Mouse (Mus musculus) stomach, embryonic 16.5 days (tissue): ENCODE measurements around the gene Flnb. TPM values are rescaled to one million over a fixed set of nuclear protein-coding genes. Genes with fewer than 3 reads are reported as not detected.
A peak's percentile ranks its signal among the peaks of the same experiment; 100 is the strongest.

Experiments used
- ATAC-seq: fragments of 200-750 bp; cut with Nextera tagmentation; 2 replicates; pipeline ENCODE4 v1.8.0; 2017; ENCODE audit warnings: moderate number of reproducible peaks, moderate TSS enrichment; ENCODE audit not compliant: insufficient read depth, low FRiP score
- H3K27ac ChIP-seq: fragments of 300-500 bp; sonication (generic); 2 replicates; pipeline ENCODE4 v1.5.1; 2014; ENCODE audit warnings: low read length
- H3K27me3 ChIP-seq: fragments of 300-500 bp; sonication (generic); 2 replicates; pipeline ENCODE4 v1.6.1; 2014; ENCODE audit warnings: low read length, control low read depth, mixed read lengths; ENCODE audit not compliant: control insufficient read depth, insufficient read depth
- H3K36me3 ChIP-seq: fragments of 300-500 bp; sonication (generic); 2 replicates; pipeline ENCODE4 v1.6.1; 2014; ENCODE audit warnings: low read length; ENCODE audit not compliant: control insufficient read depth, insufficient read depth
- H3K4me1 ChIP-seq: fragments of 300-500 bp; sonication (generic); 2 replicates; pipeline ENCODE4 v1.6.1; 2014; ENCODE audit warnings: low read length, control low read depth, mixed read lengths; ENCODE audit not compliant: control insufficient read depth, insufficient read depth
- H3K4me2 ChIP-seq: fragments of 300-500 bp; sonication (generic); 2 replicates; pipeline ENCODE4 v1.6.1; 2014; ENCODE audit warnings: low read depth, low read length, mixed read lengths
- H3K4me3 ChIP-seq: fragments of 300-500 bp; sonication (generic); replicated peaks from 2 replicates; pipeline ENCODE4 v1.5.1; 2014; ENCODE audit warnings: mild to moderate bottlenecking, low read length
- H3K9ac ChIP-seq: fragments of 300-500 bp; sonication (generic); 2 replicates; pipeline ENCODE4 v1.6.1; 2014; ENCODE audit warnings: low read length
- H3K9me3 ChIP-seq: fragments of 300-500 bp; sonication (generic); replicated peaks from 2 replicates; pipeline ENCODE4 v1.6.1; 2016; ENCODE audit warnings: low read length, control low read depth; ENCODE audit not compliant: control insufficient read depth
- WGBS: fragments of 180-500 bp; shearing (Covaris S2); extraction: QIAGEN DNeasy Blood & Tissue Kit; methylation state at CpG from one replicate; pipeline ENCODE4 v1.1.7; 2014; 5-methylcytosine and 5-hydroxymethylcytosine counted together
- polyA plus RNA-seq: library from polyadenylated mRNA; unstranded; fragments of >200 nt; fragmentation: Nextera tagmentation; extraction: Ambion mirVana; gene quantifications from 2 replicates; pipeline ENCODE4 v1.2.1, GENCODE M21; 2015

The Flnb gene
- polyA plus RNA-seq, 1 experiment from 2014 or later: 25.8 TPM

DNA sequence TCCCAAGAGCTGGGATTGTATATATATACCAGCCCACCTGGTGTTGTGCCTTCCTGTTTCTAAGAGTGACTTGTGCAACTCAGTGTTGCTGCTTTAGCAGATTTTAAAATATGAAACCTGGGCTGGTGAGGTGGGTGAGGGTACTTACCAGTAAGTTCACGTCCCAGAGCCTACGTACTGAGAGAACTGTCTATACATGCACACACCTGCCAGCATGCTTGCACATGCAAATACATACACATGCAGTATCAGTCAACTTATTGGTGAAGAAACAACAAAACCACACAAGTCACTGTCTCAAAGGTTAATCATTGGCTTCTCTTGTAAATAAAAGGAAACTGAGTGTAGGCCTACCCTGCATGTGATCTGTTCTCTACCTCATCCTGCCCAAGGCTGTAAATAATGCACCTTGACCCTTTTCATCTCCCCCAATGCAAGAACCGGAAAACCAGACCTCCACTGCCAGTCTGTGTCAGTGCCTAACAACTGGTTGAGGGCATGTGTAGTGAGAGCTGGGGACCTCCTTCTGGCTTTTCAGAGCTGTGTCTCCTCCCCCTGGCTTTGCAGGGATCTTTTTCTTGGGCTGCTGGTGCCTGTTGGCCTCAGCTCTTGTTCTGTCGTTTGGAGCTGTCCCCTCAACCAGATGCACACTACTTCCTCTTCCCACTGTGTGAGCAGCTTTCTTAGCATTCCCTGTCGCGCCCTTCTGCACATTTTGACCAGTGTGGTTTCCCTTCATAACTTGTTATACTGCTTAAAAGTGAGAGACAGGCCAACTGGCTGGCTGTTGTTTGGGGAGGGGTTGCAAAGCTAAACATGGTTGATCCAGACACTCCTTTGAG, 100.6 kb downstream of the Flnb start:
- Histone ChIP-seq H3K4me1 (peaks cover 14% of the 10 kb centered on the region; the same call in 1 of the 2 replicates), H3K9ac (no peak overlapping the region), H3K4me2 (no peak overlapping the region), H3K36me3 (peaks cover 16% of the 10 kb centered on the region; the same call in 1 of the 2 replicates), H3K27ac (no peak overlapping the region), H3K9me3 (no peaks in the 10 kb centered on the region), H3K27me3 (no peaks in the 10 kb centered on the region), H3K4me3 (no peak overlapping the region)
- 71% methylated on average over 6 of the region's 6 CpGs for WGBS
- no peak for ATAC-seq

DNA sequence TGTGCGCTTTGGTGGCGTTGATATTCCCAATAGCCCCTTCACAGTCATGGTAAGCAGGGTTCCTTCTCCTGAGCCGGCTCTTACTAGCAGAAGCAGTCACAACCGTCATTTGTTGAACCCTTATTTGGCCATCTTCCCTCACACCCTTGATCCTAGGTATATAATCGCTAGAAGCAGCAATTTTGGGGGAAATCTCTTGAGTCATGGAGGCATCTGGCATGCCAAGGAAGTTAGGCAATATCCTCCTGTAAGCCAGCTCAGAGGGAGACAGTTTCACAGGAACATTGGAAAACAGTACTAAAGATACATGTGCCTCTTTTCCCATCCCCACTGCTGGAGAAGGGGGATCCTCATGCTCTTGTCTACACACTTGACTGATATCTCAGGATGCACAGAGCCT, 101.6 kb downstream of the Flnb start:
- H3K4me2 ChIP-seq: no peak overlapping the region
- H3K27ac ChIP-seq: peak overlapping the region; percentile 43
- no peak for ATAC-seq
- no peak overlapping the region for H3K4me3 ChIP-seq
- peaks cover 19% of the 10 kb centered on the region for H3K36me3 ChIP-seq
- peaks cover 11% of the 10 kb centered on the region; the same call in 1 of the 2 replicates for H3K4me1 ChIP-seq
- no peaks in the 10 kb centered on the region for H3K9me3 ChIP-seq
- 83% methylated on average over 5 of the region's 5 CpGs for WGBS
- no peaks in the 10 kb centered on the region for H3K27me3 ChIP-seq
- no peak overlapping the region for H3K9ac ChIP-seq

DNA sequence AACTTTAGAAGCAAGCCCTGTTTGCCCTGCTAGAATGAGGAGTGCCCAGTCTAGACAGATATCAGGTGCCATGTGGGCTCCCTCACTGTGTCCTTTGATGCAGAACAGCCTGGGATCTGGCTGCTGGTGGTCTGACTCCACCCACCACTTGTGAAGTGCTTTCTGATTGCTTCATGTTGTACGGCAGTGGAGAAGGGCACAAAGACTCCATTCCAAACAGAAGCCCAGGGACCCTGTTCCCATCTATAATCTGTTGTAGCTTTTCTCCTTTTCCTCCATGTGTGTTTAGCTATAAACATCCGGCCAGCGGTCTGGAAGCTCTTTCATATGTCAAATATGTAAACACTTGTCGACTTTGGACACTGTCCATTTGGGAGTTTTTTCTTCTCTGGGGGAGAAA, 102.2 kb downstream of the Flnb start:
- H3K36me3 ChIP-seq: peaks cover 20% of the 10 kb centered on the region
- 41% methylated on average over 4 of the region's 4 CpGs for WGBS
- H3K9me3 ChIP-seq: no peaks in the 10 kb centered on the region
- no peak overlapping the region for H3K4me2 ChIP-seq
- ATAC-seq: peak; percentile 48; the same call in 1 of the 2 replicates
- no peak overlapping the region for H3K4me3 ChIP-seq
- H3K27me3 ChIP-seq: no peaks in the 10 kb centered on the region
- H3K27ac ChIP-seq: peak overlapping the region; percentile 43
- H3K9ac ChIP-seq: no peak overlapping the region
- peaks cover 11% of the 10 kb centered on the region; the same call in 1 of the 2 replicates for H3K4me1 ChIP-seq

DNA sequence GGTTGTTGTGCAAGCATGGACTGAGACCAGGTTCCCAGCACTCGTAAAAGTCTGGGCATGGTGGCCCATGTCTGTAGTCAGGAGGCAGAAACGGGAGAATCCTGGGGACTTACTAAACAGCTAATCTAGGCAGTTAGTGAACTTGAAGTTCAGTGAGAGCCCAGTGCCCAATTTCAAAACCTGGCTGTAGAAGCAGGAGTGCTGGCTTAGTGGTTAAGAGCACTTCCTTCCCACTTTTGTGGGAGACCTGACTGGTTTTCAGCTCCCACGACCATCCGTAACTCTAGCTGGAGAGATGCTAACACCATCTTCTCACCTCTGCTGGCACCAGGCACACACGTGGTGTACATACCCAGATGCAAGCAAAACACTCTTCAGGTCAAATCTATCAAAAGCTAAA, 103.7 kb downstream of the Flnb start:
- Histone ChIP-seq H3K4me3 (no peak overlapping the region), H3K36me3 (peaks cover 20% of the 10 kb centered on the region), H3K27ac (no peak overlapping the region), H3K4me2 (no peak overlapping the region), H3K9me3 (no peaks in the 10 kb centered on the region), H3K9ac (no peak overlapping the region), H3K27me3 (no peaks in the 10 kb centered on the region), H3K4me1 (peaks cover 11% of the 10 kb centered on the region; the same call in 1 of the 2 replicates)
- ATAC-seq: no peak
- 82% methylated on average over 5 of the region's 5 CpGs for WGBS

DNA sequence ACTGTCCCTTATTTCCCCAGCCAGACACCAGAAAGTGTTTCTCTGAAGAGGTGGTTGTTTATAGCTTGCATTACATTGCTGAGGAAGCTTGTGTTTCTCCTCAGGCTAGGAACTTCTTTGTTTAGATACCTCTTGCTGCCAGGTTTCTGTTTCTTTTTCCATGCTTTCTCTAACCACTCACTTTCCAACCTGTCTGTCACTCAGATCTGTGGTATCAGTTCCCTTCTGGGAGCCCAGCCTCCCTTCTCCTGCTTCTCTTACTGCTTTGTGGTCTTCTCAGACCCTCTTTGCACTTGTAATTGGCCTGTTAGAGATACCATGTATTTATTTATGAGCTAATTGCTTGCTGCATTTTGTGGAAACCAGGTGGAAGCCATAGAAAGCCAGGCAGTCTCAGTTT, 105.9 kb downstream of the Flnb start:
- Histone ChIP-seq H3K9me3 (no peaks in the 10 kb centered on the region), H3K27ac (no peak overlapping the region), H3K4me3 (no peak overlapping the region), H3K9ac (no peak overlapping the region), H3K27me3 (no peaks in the 10 kb centered on the region), H3K4me2 (no peak overlapping the region), H3K4me1 (peaks cover 11% of the 10 kb centered on the region; the same call in 1 of the 2 replicates), H3K36me3 (peaks cover 19% of the 10 kb centered on the region)
- ATAC-seq: no peak

DNA sequence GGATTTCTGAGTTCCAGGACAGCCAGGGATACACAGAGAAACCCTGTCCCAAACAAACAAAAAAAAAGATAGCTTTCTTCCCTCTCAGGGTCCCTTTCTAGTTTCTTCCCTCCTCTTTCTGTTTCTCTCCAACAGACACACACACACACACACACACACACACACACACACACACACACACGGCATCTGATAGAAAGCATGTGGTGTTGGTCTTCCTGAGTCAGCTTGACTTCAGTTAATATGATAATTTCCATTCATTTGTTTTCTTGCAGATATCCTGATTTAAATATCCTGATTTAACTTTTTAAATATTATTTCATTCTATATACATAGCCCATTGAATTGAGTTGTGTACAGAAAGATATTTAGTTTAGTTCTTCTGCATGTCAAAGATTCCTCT, 110.6 kb downstream of the Flnb start:
- H3K36me3 ChIP-seq: peaks cover 28% of the 10 kb centered on the region
- 65% methylated on average over 1 of the region's 1 CpGs for WGBS

DNA sequence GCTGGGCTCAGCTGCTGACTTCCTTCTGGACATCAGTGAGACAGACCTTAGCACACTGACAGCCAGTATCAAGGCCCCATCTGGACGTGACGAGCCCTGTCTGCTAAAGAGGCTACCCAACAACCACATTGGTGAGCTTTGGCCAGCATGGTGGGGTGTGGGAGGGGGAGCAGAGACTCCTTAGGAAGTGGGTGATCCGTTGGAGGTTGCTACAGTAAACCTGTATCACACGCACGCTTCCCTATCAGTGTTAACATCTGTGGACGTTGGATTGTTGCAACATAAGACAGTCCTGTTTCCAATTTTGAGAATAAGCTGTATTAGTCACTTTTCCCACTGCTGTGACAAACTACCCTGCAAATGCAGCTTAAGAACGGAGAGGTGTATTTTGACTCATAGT, 111.3 kb downstream of the Flnb start:
- H3K27me3 ChIP-seq: no peaks in the 10 kb centered on the region
- no peak for ATAC-seq
- 83% methylated on average over 7 of the region's 7 CpGs for WGBS
- H3K4me3 ChIP-seq: no peak overlapping the region
- no peaks in the 10 kb centered on the region for H3K4me1 ChIP-seq
- H3K9ac ChIP-seq: no peak overlapping the region
- H3K9me3 ChIP-seq: no peaks in the 10 kb centered on the region
- peaks cover 28% of the 10 kb centered on the region for H3K36me3 ChIP-seq
- no peak overlapping the region for H3K27ac ChIP-seq
- H3K4me2 ChIP-seq: no peak overlapping the region

More for the DNA sequence above, 110.6 kb downstream of the Flnb start:
- H3K9me3 ChIP-seq: no peaks in the 10 kb centered on the region
- no peak overlapping the region for H3K9ac ChIP-seq
- H3K4me3 ChIP-seq: no peak overlapping the region
- no peak overlapping the region for H3K4me2 ChIP-seq
- H3K4me1 ChIP-seq: no peaks in the 10 kb centered on the region
- no peaks in the 10 kb centered on the region for H3K27me3 ChIP-seq
- no peak overlapping the region for H3K27ac ChIP-seq
- no peak for ATAC-seq

DNA sequence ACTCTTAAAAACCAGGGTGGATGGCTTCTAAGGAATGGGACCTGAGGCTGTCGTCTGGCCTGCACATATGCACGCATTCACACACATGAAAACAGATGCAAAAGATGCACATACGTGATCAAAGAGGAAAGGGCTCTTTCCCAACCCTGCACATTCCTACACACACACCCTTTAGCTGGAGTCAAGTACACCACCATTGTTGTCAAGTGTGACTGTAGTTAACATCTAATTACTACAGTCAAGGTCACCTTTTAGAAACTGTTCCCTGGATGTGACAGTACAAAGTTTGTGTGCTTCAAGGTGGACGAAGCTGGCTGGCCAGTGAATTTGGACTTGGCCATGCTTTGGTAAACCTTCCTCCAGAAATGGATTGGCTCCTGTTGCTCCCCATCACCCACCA, 114.4 kb downstream of the Flnb start:
- H3K36me3 ChIP-seq: peaks cover 20% of the 10 kb centered on the region
- ATAC-seq: no peak
- H3K9me3 ChIP-seq: no peaks in the 10 kb centered on the region
- no peak overlapping the region for H3K27ac ChIP-seq
- H3K4me1 ChIP-seq: no peaks in the 10 kb centered on the region
- WGBS: 88% methylated on average over 4 of the region's 4 CpGs
- no peak overlapping the region for H3K4me3 ChIP-seq
- H3K9ac ChIP-seq: no peak overlapping the region
- no peak overlapping the region for H3K4me2 ChIP-seq
- no peaks in the 10 kb centered on the region for H3K27me3 ChIP-seq

DNA sequence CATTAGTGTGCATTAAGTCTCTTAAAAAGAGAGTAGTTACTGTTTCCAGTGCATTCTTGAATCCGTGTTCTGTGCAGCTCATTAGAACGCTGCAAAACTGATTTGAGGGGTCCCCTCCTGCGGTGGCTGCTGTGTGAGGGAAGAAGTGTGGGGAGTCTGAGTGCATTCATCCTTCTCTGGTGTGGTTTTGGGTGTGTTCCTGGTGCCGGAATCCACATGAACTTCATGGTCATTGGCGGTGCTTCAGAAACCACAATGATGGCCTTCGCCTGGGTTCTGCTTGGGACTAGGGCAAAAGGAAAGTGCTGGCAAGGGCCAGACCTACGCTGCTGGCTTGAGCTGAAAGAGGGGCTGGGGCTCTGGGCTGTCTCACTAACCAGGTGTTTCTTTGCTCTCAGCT, 116.4 kb downstream of the Flnb start:
- no peak overlapping the region for H3K9ac ChIP-seq
- 85% methylated on average over 7 of the region's 7 CpGs for WGBS
- H3K4me3 ChIP-seq: no peak overlapping the region
- ATAC-seq: no peak
- no peak overlapping the region for H3K4me2 ChIP-seq
- no peaks in the 10 kb centered on the region for H3K4me1 ChIP-seq
- H3K9me3 ChIP-seq: no peaks in the 10 kb centered on the region
- H3K27ac ChIP-seq: no peak overlapping the region
- peaks cover 14% of the 10 kb centered on the region for H3K36me3 ChIP-seq
- H3K27me3 ChIP-seq: no peaks in the 10 kb centered on the region
